Mouse (Mus musculus): ENCODE data around the gene Hnrnpr. TPM values are rescaled to one million over a fixed set of nuclear protein-coding genes. Genes with fewer than 3 reads are reported as not detected.

Gene Hnrnpr
- polyA plus RNA-seq (2012; rRNA removed) = 136 and 139 TPM in 2 replicates

DNA sequence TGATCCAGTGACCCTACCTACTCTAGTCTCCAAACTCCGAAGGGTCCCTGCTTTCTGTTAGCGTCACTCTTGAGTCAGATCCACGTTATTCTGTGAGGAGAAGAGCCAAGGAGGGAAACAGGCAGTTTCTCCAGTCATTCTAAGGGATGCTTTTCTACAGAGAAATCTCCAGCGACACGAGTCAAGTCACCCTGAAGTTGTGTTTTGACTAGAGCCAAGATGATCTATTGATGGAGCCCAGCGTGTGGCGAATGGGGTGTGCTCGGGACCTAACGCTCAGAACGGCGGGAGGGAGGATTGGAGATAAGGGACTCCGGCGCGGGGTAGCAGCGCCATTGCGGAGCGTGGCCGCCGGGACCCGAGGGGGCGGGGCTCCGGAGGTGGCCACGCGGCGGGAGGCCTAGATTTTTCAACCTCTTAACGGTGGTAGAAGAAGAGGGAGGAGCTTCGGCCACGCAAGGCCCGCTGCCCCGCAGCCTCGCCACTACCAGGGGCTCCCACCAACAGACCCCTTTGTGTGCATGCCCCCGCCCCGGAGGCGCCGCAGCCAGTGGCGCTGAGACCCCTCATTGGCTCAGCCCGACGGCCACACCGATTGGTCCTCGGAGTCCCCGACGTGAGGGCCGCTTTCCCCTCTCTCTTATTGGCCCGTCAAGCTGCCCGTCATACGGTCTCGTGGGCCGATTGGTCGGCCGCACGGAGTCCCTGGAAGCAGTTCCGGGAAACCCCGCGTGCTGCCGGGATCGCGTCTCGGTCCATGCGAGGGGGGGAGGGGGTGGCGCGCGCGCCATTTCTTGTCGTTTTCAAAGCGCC lies at the start of gene Hnrnpr:
TSS of gene Hnrnpr (plus strand) at position 714 of the 813 bp plus-strand sequence.

DNA sequence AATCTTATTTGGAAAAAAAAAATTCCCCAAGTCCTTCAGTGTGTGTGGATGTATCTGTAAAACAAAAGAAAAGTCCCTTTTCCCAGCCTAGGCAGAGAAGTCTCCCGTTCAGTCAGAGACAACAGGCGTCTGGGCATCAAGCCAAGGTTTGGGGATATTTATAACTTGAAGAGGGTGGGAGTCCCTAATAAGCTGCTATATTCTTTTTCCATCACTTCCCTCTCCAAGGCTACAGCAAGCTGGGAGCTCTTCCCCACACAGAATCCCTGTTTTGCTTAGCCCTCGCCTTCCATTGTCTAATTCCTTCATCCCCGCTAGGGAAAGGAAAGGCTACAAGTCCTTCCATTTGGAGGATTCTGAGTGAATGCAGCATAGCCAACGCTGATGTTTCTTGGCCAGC lies 26.3 kb upstream of the Hnrnpr start, which contains the start of gene Zfp46:
TSS of gene Zfp46 (plus strand) at position 229 of the 400 bp plus-strand sequence.

Other genes with a start within 250 kb of the Hnrnpr start
- gene Id3, start 167.4 kb upstream of the Hnrnpr start, polyA plus RNA-seq (2012; rRNA removed) = 86.4 and 119 TPM in 2 replicates
- gene E2f2, start 138.5 kb upstream of the Hnrnpr start, polyA plus RNA-seq (2012; rRNA removed) = 1.2 and 1.7 TPM in 2 replicates
- 4.4 and 5.2 TPM in 2 replicates for gene Asap3, start 104.6 kb upstream of the Hnrnpr start, polyA plus RNA-seq (2012; rRNA removed)
- gene Tcea3, start 63.2 kb upstream of the Hnrnpr start, polyA plus RNA-seq (2012; rRNA removed) = 0.60 and 2.1 TPM in 2 replicates
- 60.9 and 70.4 TPM in 2 replicates for gene Zfp46, start 26.3 kb upstream of the Hnrnpr start, polyA plus RNA-seq (2012; rRNA removed)
- gene Htr1d, start 112.6 kb downstream of the Hnrnpr start, polyA plus RNA-seq (2012; rRNA removed) = 1.8 and 2.8 TPM in 2 replicates
- gene 6030445D17Rik, start 151.3 kb downstream of the Hnrnpr start, polyA plus RNA-seq (2012; rRNA removed) = 0.25 and 0.32 TPM in 2 replicates
- gene Luzp1, start 158.8 kb downstream of the Hnrnpr start, polyA plus RNA-seq (2012; rRNA removed) = 9.6 and 11.4 TPM in 2 replicates

Measured in central nervous system, embryonic 18 days (tissue).